9 mouse cellular contexts compared by ENCODE assay signal in the genomic region with DNA sequence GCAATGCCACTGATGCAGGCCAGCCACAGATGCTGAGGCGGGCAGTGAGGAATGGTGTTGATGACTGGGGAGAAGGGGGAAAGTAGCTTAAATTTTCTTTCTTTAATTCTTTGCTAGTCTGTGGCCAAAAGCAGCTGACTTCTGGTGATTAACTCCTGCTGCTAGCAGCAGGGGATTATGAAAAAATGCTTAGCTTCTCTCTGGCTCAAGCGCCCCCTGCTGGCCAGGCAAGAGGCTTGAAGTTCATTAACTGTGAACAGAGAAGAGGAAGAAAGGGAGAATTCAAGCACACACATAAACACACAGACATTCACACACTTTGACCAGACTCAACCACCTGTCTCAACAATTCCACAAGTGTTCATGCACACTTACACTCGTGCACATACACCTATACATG. TPM values are rescaled to one million over a fixed set of nuclear protein-coding genes. Genes with fewer than 3 reads are reported as not detected.
DNase-seq lines count a peak whose midpoint lies in the region; ATAC-seq and TF ChIP-seq lines count a peak whose summit lies in the region.
"Had no signal": no experiment of that assay in that cellular context is flagged by ENCODE, and none has a peak within 500 bp of the region (broad histone marks: within the 10 kb centered on the region; RNA-seq: fewer than 3 reads in every experiment).

No protein-coding gene starts in this region.

- H3K9me3 ChIP-seq in kidney, postnatal 0 days (replicated peaks; ENCODE audit: low read length): no peaks in the 10 kb centered on the region
- H3K9me3 ChIP-seq in kidney, embryonic 14.5 days (ENCODE audit: control insufficient read depth, low read length): peaks cover 3% of the 10 kb centered on the region; the same call in 1 of the 2 replicates

- no peak overlapping the region for H3K27ac ChIP-seq in kidney, postnatal 0 days
- no peak overlapping the region for H3K27ac ChIP-seq in kidney, embryonic 14.5 days (ENCODE audit: low read depth, low read length)
- H3K27ac ChIP-seq in embryonic fibroblast, embryonic 13.5 days (ENCODE audit: insufficient read depth, low read length): no peak overlapping the region

- H3K36me3 ChIP-seq in kidney, postnatal 0 days (ENCODE audit: insufficient read depth, low read length): no peaks in the 10 kb centered on the region
- no peaks in the 10 kb centered on the region for H3K36me3 ChIP-seq in kidney, embryonic 14.5 days (ENCODE audit: control insufficient read depth, insufficient read depth, low read length)

- peak; percentile 45 to 53 for DNase-seq in adrenal gland, adult 18-20 months (ENCODE audit: low spot score in 2 of 2)
- no peak for DNase-seq in adrenal gland, adult 8-10 months
- DNase-seq in kidney, postnatal 0 days (ENCODE audit: low spot score): peak; percentile 50
- DNase-seq in R1 (ENCODE audit: low read depth, low spot score): peak; percentile 69
- DNase-seq in lung, postnatal 10 days: peak; percentile 54
- no peak for DNase-seq in spleen, postnatal 4 days (ENCODE audit: low spot score in 2 of 2)

- peak; percentile 75 for TF ChIP-seq CTCF in kidney, postnatal 0 days (IDR thresholded peaks at IDR 0.05; ENCODE audit: low read depth)
- TF ChIP-seq CTCF in embryonic fibroblast, embryonic 13.5 days (IDR thresholded peaks at IDR 0.05; ENCODE audit: borderline replicate concordance, insufficient read depth, low read length): 0 out of 2 replicates have a peak, but pooled peaks have one; percentile 14

- no peak for ATAC-seq in kidney, postnatal 0 days (replicated peaks; ENCODE audit: low FRiP score, low read depth)
- ATAC-seq in kidney, embryonic 14.5 days (ENCODE audit: low FRiP score, low TSS enrichment): no peak

- H3K4me3 ChIP-seq in kidney, postnatal 0 days (replicated peaks; ENCODE audit: low read depth, low read length): no peak overlapping the region
- no peak overlapping the region for H3K4me3 ChIP-seq in kidney, embryonic 14.5 days (ENCODE audit: low read length)
- H3K4me3 ChIP-seq in embryonic fibroblast, embryonic 13.5 days (ENCODE audit: insufficient read depth, low read length): no peak overlapping the region

- H3K4me2 ChIP-seq in kidney, postnatal 0 days (ENCODE audit: low read length): no peak overlapping the region
- H3K4me2 ChIP-seq in kidney, embryonic 14.5 days (replicated peaks; ENCODE audit: low read depth, low read length): no peak overlapping the region

- H3K9ac ChIP-seq in kidney, postnatal 0 days (ENCODE audit: low read depth, low read length): no peak overlapping the region
- no peak overlapping the region for H3K9ac ChIP-seq in kidney, embryonic 14.5 days (ENCODE audit: low read depth, low read length)

- no peaks in the 10 kb centered on the region for H3K4me1 ChIP-seq in kidney, postnatal 0 days (replicated peaks; ENCODE audit: insufficient read depth, low read length)
- no peaks in the 10 kb centered on the region for H3K4me1 ChIP-seq in kidney, embryonic 14.5 days (ENCODE audit: control insufficient read depth, insufficient read depth, low read length)
- H3K4me1 ChIP-seq in embryonic fibroblast, embryonic 13.5 days (ENCODE audit: control insufficient read depth, insufficient read depth, low read length): no peaks in the 10 kb centered on the region

- no peaks in the 10 kb centered on the region for H3K27me3 ChIP-seq in kidney, postnatal 0 days (ENCODE audit: insufficient read depth, low read length)
- H3K27me3 ChIP-seq in kidney, embryonic 14.5 days (ENCODE audit: control insufficient read depth, insufficient read depth, low read length): no peaks in the 10 kb centered on the region

- 42% methylated on average over 3 of the region's 3 CpGs for WGBS in kidney, postnatal 0 days
- WGBS in kidney, embryonic 14.5 days: 41% methylated on average over 3 of the region's 3 CpGs

- no peak for TF ChIP-seq POLR2A in embryonic fibroblast, embryonic 13.5 days (IDR thresholded peaks at IDR 0.05; ENCODE audit: low read depth, low read length)

RNA-seq across cellular contexts. Expression of gene Bpifa5, which starts 4.0 kb away (rescaled TPM):
- not detected for total RNA-seq in adrenal gland, adult 18-20 months (2021)
- not detected for total RNA-seq in adrenal gland, adult 8-10 months (2022)
- not detected in 2 replicates for polyA plus RNA-seq in kidney, postnatal 0 days (2015; fragmentation: Nextera tagmentation; extraction: Ambion mirVana)
- not detected in 2 replicates for polyA plus RNA-seq in kidney, embryonic 14.5 days (2014; fragmentation: Nextera tagmentation; extraction: Ambion mirVana)
- not detected in 2 replicates for polyA plus RNA-seq in embryonic fibroblast, embryonic 13.5 days (2011; ENCODE audit: insufficient read length, low read depth, missing spikeins)
- polyA plus RNA-seq: heart, embryonic 14.5 days had no signal

RNA-seq across cellular contexts. Expression of gene Bpifa1, which starts 15.8 kb away (rescaled TPM):
- total RNA-seq in adrenal gland, adult 18-20 months (2021): under 1 TPM in 1 of 2 experiments, not detected in 1; 0.35 TPM
- not detected for total RNA-seq in adrenal gland, adult 8-10 months (2022)
- polyA plus RNA-seq in kidney, postnatal 0 days (2015; fragmentation: Nextera tagmentation; extraction: Ambion mirVana): not detected in 2 replicates
- polyA plus RNA-seq in kidney, embryonic 14.5 days (2014; fragmentation: Nextera tagmentation; extraction: Ambion mirVana): not detected in 2 replicates
- polyA plus RNA-seq in embryonic fibroblast, embryonic 13.5 days (2011; ENCODE audit: insufficient read length, low read depth, missing spikeins): not detected in 2 replicates
- polyA plus RNA-seq: heart, embryonic 14.5 days had no signal

RNA-seq across cellular contexts. Expression of gene Bpifa3, which starts 28.3 kb away (rescaled TPM):
- total RNA-seq in adrenal gland, adult 18-20 months (2021): not detected
- not detected for total RNA-seq in adrenal gland, adult 8-10 months (2022)
- polyA plus RNA-seq in kidney, postnatal 0 days (2015; fragmentation: Nextera tagmentation; extraction: Ambion mirVana): not detected in 2 replicates
- polyA plus RNA-seq in kidney, embryonic 14.5 days (2014; fragmentation: Nextera tagmentation; extraction: Ambion mirVana): not detected in 2 replicates
- not detected in 2 replicates for polyA plus RNA-seq in embryonic fibroblast, embryonic 13.5 days (2011; ENCODE audit: insufficient read length, low read depth, missing spikeins)
- polyA plus RNA-seq: heart, embryonic 14.5 days had no signal

RNA-seq across cellular contexts. Expression of gene Bpifb1, which starts 32.2 kb away (rescaled TPM):
- not detected for total RNA-seq in adrenal gland, adult 18-20 months (2021)
- total RNA-seq in adrenal gland, adult 8-10 months (2022): not detected
- 0.14 TPM in 1 of 2 replicates, not detected in the other for polyA plus RNA-seq in kidney, postnatal 0 days (2015; fragmentation: Nextera tagmentation; extraction: Ambion mirVana)
- polyA plus RNA-seq in kidney, embryonic 14.5 days (2014; fragmentation: Nextera tagmentation; extraction: Ambion mirVana): not detected in 2 replicates
- polyA plus RNA-seq in embryonic fibroblast, embryonic 13.5 days (2011; ENCODE audit: insufficient read length, low read depth, missing spikeins): not detected in 2 replicates

Comparison
In these comparisons a context has a peak if more than half of its experiments do, and no peak if none do; other contexts are left out.
1. DNase-seq: peak in adrenal gland, adult 18-20 months (2 of 2), kidney, postnatal 0 days (single experiment), R1 (single experiment) and lung, postnatal 10 days (single experiment); none in adrenal gland, adult 8-10 months (single experiment) and spleen, postnatal 4 days (0 of 2).